Comparison of ENCODE assay signal across 25 mouse cellular contexts in the genomic region with DNA sequence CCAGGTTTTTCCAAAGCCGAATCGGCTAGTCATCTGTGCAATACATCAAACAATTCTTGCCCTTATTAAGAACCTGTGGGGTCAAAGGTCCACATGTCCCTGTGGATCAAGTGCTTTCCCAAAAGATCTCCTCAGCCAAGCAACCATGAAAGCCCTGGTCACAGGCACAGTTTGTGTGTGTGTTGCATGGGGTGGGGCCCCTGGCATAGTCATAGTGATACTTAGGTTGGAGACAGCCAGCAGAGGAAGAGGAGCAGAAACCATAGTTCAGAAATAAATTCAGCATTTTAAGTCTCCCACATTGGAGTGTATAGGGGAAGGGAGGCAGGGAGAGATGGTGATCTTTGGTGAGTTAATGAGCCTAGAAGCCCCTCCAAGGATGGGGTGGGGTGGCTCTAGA.
DNase-seq lines count a peak whose midpoint lies in the region; ATAC-seq and TF ChIP-seq lines count a peak whose summit lies in the region.
"Had no signal": no experiment of that assay in that cellular context is flagged by ENCODE, and none has a peak within 500 bp of the region (broad histone marks: within the 10 kb centered on the region; RNA-seq: fewer than 3 reads in every experiment).

No protein-coding gene starts in this region.

- no peaks in the 10 kb centered on the region; the same call in 1 of the 2 replicates for H3K9me3 ChIP-seq in liver, embryonic 11.5 days (ENCODE audit: control insufficient read depth, low read length)
- no peaks in the 10 kb centered on the region for H3K9me3 ChIP-seq in hindbrain, postnatal 0 days (ENCODE audit: low read length)
- H3K9me3 ChIP-seq: intestine, embryonic 15.5 days; kidney, embryonic 15.5 days had no signal

- no peak for DNase-seq in liver, adult 2 months (ENCODE audit: extremely low read depth, low read depth, low spot score)
- no peak for DNase-seq in liver, embryonic 11.5 days (ENCODE audit: low spot score)
- no peak for DNase-seq in hindbrain, postnatal 0 days (ENCODE audit: low spot score)
- no peak for DNase-seq in layer of hippocampus, adult 2 months (ENCODE audit: low spot score in 2 of 2)
- DNase-seq in lung, postnatal 25 days (ENCODE audit: low spot score) = no peak
- DNase-seq: adrenal gland, postnatal 25 days; cerebellum, adult 11 months; cerebellum, adult 9-11 months; forebrain, postnatal 0 days; gastrocnemius, postnatal 36 days; heart, postnatal 4 days; kidney, postnatal 36 days; spleen, adult 18-20 months; thymus, adult 18-20 months; thymus, postnatal 36 days had no signal

- H3K4me1 ChIP-seq in liver, adult 2 months (ENCODE audit: control insufficient read depth, insufficient read depth, low read length) = peaks cover 9% of the 10 kb centered on the region
- peaks cover 12% of the 10 kb centered on the region for H3K4me1 ChIP-seq in liver, embryonic 11.5 days (replicated peaks; ENCODE audit: control insufficient read depth, insufficient read depth, low read length)
- H3K4me1 ChIP-seq in hindbrain, postnatal 0 days (ENCODE audit: insufficient read depth, low read length) = no peaks in the 10 kb centered on the region

- H3ac ChIP-seq in myocyte (ENCODE audit: control insufficient read depth, insufficient read length) = no peak overlapping the region

- H3K27me3 ChIP-seq in liver, adult 2 months (ENCODE audit: control insufficient read depth, insufficient read depth, low read length) = no peaks in the 10 kb centered on the region
- H3K27me3 ChIP-seq in liver, embryonic 11.5 days (replicated peaks; ENCODE audit: control insufficient read depth, insufficient read depth, low read length) = no peaks in the 10 kb centered on the region
- H3K27me3 ChIP-seq in myocyte (ENCODE audit: control insufficient read depth, insufficient read depth, insufficient read length) = no peaks in the 10 kb centered on the region
- H3K27me3 ChIP-seq in hindbrain, postnatal 0 days (ENCODE audit: insufficient read depth, low read length) = no peaks in the 10 kb centered on the region
- H3K27me3 ChIP-seq: intestine, embryonic 15.5 days; kidney, embryonic 15.5 days; limb, embryonic 13.5 days had no signal

- ATAC-seq in liver, embryonic 11.5 days (replicated peaks; ENCODE audit: low FRiP score) = no peak
- peak; percentile 24 for ATAC-seq in CD4-positive, CD25-positive, alpha-beta regulatory T cell, adult 4 months
- ATAC-seq in inflammation-experienced regulatory T-cells, adult 6 months = peak; percentile 14
- no peak for ATAC-seq in hindbrain, postnatal 0 days
- ATAC-seq: forebrain, postnatal 0 days had no signal

- peak overlapping the region; percentile 73; the same call in 1 of the 2 replicates for H3K27ac ChIP-seq in liver, adult 2 months (replicated peaks; ENCODE audit: insufficient read depth, low read depth, low read length)
- H3K27ac ChIP-seq in liver, embryonic 11.5 days (ENCODE audit: low read depth, low read length) = no peak overlapping the region
- no peak overlapping the region for H3K27ac ChIP-seq in hindbrain, postnatal 0 days
- H3K27ac ChIP-seq in layer of hippocampus, adult 2 months = no peak overlapping the region
- H3K27ac ChIP-seq: forebrain, embryonic 10.5 days; hindbrain, embryonic 14.5 days; kidney, embryonic 15.5 days; limb, embryonic 13.5 days had no signal

- H3K4me3 ChIP-seq in liver, adult 2 months (ENCODE audit: insufficient read depth, low read depth, low read length) = no peak overlapping the region
- H3K4me3 ChIP-seq in liver, embryonic 11.5 days (ENCODE audit: low read depth, low read length) = no peak overlapping the region
- H3K4me3 ChIP-seq in myocyte = no peak overlapping the region
- H3K4me3 ChIP-seq in hindbrain, postnatal 0 days (ENCODE audit: low read length) = no peak overlapping the region
- H3K4me3 ChIP-seq in layer of hippocampus, adult 2 months = no peak overlapping the region
- H3K4me3 ChIP-seq: forebrain, embryonic 10.5 days; intestine, embryonic 15.5 days; kidney, embryonic 15.5 days; limb, embryonic 13.5 days had no signal

- TF ChIP-seq POLR2A in liver, adult 2 months (IDR thresholded peaks at IDR 0.05; ENCODE audit: extremely low read depth, insufficient read depth, low read length) = no peak
- TF ChIP-seq POLR2A in myocyte (IDR thresholded peaks at IDR 0.05; ENCODE audit: insufficient read length, low read depth) = no peak

- WGBS in liver, adult 2 months = 46% methylated on average over 2 of the region's 2 CpGs
- 88% methylated on average over 2 of the region's 2 CpGs for WGBS in liver, embryonic 11.5 days
- 85% methylated on average over 2 of the region's 2 CpGs for WGBS in hindbrain, postnatal 0 days

- no peak overlapping the region for H3K4me2 ChIP-seq in liver, embryonic 11.5 days
- peak overlapping the region; percentile 10 for H3K4me2 ChIP-seq in myocyte (ENCODE audit: low read depth)
- no peak overlapping the region for H3K4me2 ChIP-seq in hindbrain, postnatal 0 days (ENCODE audit: low read depth, low read length)
- H3K4me2 ChIP-seq: hindbrain, embryonic 14.5 days; intestine, embryonic 15.5 days; kidney, embryonic 15.5 days; limb, embryonic 13.5 days; lung, embryonic 14.5 days; midbrain, embryonic 11.5 days had no signal

- H3K79me2 ChIP-seq in liver, adult 2 months (ENCODE audit: control insufficient read depth, insufficient read depth, low read length) = no peaks in the 10 kb centered on the region
- H3K79me2 ChIP-seq in myocyte (ENCODE audit: control insufficient read depth, insufficient read depth) = no peaks in the 10 kb centered on the region

- no peak overlapping the region for H3K9ac ChIP-seq in liver, adult 2 months (ENCODE audit: low read depth, low read length)
- H3K9ac ChIP-seq in liver, embryonic 11.5 days (ENCODE audit: low read depth, low read length) = no peak overlapping the region
- no peak overlapping the region for H3K9ac ChIP-seq in hindbrain, postnatal 0 days (replicated peaks; ENCODE audit: low read length)
- H3K9ac ChIP-seq: forebrain, postnatal 0 days; hindbrain, embryonic 14.5 days; intestine, embryonic 15.5 days; kidney, embryonic 15.5 days; limb, embryonic 13.5 days; lung, embryonic 14.5 days had no signal

- TF ChIP-seq CTCF in liver, adult 2 months (IDR thresholded peaks at IDR 0.05; ENCODE audit: low read depth, low read length) = no peak
- TF ChIP-seq CTCF in hindbrain, postnatal 0 days (IDR thresholded peaks at IDR 0.05; ENCODE audit: low read depth) = no peak
- no peak for TF ChIP-seq CTCF in layer of hippocampus, adult 2 months (conservative IDR thresholded peaks at IDR 0.05)

- no peaks in the 10 kb centered on the region for H3K36me3 ChIP-seq in liver, adult 2 months (ENCODE audit: control insufficient read depth, insufficient read depth, low read length)
- H3K36me3 ChIP-seq in liver, embryonic 11.5 days (ENCODE audit: control insufficient read depth, insufficient read depth, low read length) = no peaks in the 10 kb centered on the region
- no peaks in the 10 kb centered on the region for H3K36me3 ChIP-seq in myocyte (ENCODE audit: control insufficient read depth, insufficient read depth)
- no peaks in the 10 kb centered on the region for H3K36me3 ChIP-seq in hindbrain, postnatal 0 days (ENCODE audit: insufficient read depth, low read length)
- H3K36me3 ChIP-seq: forebrain, embryonic 10.5 days; intestine, embryonic 15.5 days; kidney, embryonic 15.5 days; limb, embryonic 13.5 days had no signal

TF ChIP-seq in myocyte, 11 proteins besides CTCF, POLR2A, EP300 and RAD21:
- TF ChIP-seq REST (IDR thresholded peaks at IDR 0.05; ENCODE audit: insufficient read depth, insufficient read length) = no peak
- TF ChIP-seq TCF3 (IDR thresholded peaks at IDR 0.05; ENCODE audit: insufficient read length, low read depth) = no peak
- no peak for TF ChIP-seq SRF (IDR thresholded peaks at IDR 0.05; ENCODE audit: control insufficient read depth, insufficient read length, low read depth)
- no peak for TF ChIP-seq MYOG (IDR thresholded peaks at IDR 0.05; ENCODE audit: control insufficient read depth in 1 of 3, insufficient read depth in 1 of 3, insufficient read length in 2 of 3, low read depth in 2 of 3)
- no peak for TF ChIP-seq USF1 (IDR thresholded peaks at IDR 0.05; ENCODE audit: low read depth)
- TF ChIP-seq MAX (IDR thresholded peaks at IDR 0.05; ENCODE audit: low read depth) = no peak
- no peak for TF ChIP-seq CEBPB (IDR thresholded peaks at IDR 0.05; ENCODE audit: insufficient read depth, poor library complexity, severe bottlenecking)
- no peak for TF ChIP-seq MYOD1 (IDR thresholded peaks at IDR 0.05; ENCODE audit: control insufficient read depth in 1 of 3, insufficient read length in 2 of 3, low read depth in 2 of 3)
- TF ChIP-seq POLR2AphosphoS2 (IDR thresholded peaks at IDR 0.05; ENCODE audit: insufficient read length, low read depth) = no peak
- no peak for TF ChIP-seq E2F4 (IDR thresholded peaks at IDR 0.05; ENCODE audit: insufficient read depth)
- no peak for TF ChIP-seq TCF12 (IDR thresholded peaks at IDR 0.05; ENCODE audit: insufficient read depth, poor library complexity, severe bottlenecking)

Comparison
In these comparisons a context has a peak if more than half of its experiments do, and no peak if none do; other contexts are left out.
1. ATAC-seq: peak in CD4-positive, CD25-positive, alpha-beta regulatory T cell, adult 4 months (single experiment) and inflammation-experienced regulatory T-cells, adult 6 months (single experiment); none in liver, embryonic 11.5 days (single experiment) and hindbrain, postnatal 0 days (single experiment).